8 mouse cellular contexts compared by ENCODE assay signal in the genomic region with DNA sequence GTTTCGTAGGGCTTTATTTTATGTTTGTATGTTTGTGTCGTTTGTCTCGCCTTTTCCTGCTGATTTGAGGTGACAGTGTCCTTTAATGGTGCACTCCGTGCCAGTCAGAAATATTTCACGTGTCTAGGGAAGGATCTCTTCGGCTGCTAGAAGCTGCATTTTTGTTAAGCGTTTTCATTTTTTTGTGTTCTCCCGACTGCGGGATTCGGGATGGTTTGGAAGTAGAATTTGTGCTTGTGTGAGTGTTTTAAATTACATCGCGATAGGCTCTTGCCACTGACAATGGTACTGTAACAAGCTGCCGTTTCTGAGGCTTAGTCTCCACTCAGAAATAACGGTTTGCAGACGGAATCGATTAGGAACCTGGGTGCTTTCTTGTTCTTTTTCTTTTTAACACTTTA. TPM values are rescaled to one million over a fixed set of nuclear protein-coding genes. Genes with fewer than 3 reads are reported as not detected.
DNase-seq lines count a peak whose midpoint lies in the region; ATAC-seq and TF ChIP-seq lines count a peak whose summit lies in the region.

No protein-coding gene starts in this region.

- H3K4me2 ChIP-seq in kidney, embryonic 14.5 days (replicated peaks; ENCODE audit: low read depth, low read length): peak overlapping the region; percentile 92
- H3K4me2 ChIP-seq in limb, embryonic 14.5 days (replicated peaks; ENCODE audit: low read depth, low read length, severe bottlenecking): peak overlapping the region; percentile 78

- H3K36me3 ChIP-seq in kidney, embryonic 14.5 days (ENCODE audit: control insufficient read depth, insufficient read depth, low read length): peaks cover 18% of the 10 kb centered on the region
- peaks cover 16% of the 10 kb centered on the region for H3K36me3 ChIP-seq in limb, embryonic 14.5 days (ENCODE audit: control insufficient read depth, insufficient read depth, low read length)
- peaks cover 2% of the 10 kb centered on the region; the same call in 1 of the 2 replicates for H3K36me3 ChIP-seq in splenic B cell, adult 2 months (ENCODE audit: control insufficient read depth, insufficient read depth, low read length, poor library complexity, severe bottlenecking)

- TF ChIP-seq POLR2A in limb, embryonic 14.5 days (IDR thresholded peaks at IDR 0.05; ENCODE audit: borderline replicate concordance, extremely low read depth, insufficient read depth, insufficient read length): no peak

- WGBS in kidney, embryonic 14.5 days: under 1% methylated on average over 16 of the region's 16 CpGs
- under 1% methylated on average over 16 of the region's 16 CpGs for whole genome bisulfite sequencing in limb, embryonic 14.5 days

- H3K4me3 ChIP-seq in kidney, embryonic 14.5 days (ENCODE audit: low read length): peak overlapping the region; percentile 93
- H3K4me3 ChIP-seq in limb, embryonic 14.5 days (replicated peaks; ENCODE audit: low read length): peak overlapping the region; percentile 61

- ATAC-seq in kidney, embryonic 14.5 days (ENCODE audit: low FRiP score, low TSS enrichment): no peak
- 0 out of 2 replicates have a peak, but pooled peaks have one; percentile 9 for ATAC-seq in erythroid progenitor cell, adult 5-6 weeks (replicated peaks; ENCODE audit: low FRiP score, poor library complexity, severe bottlenecking)
- ATAC-seq in limb, embryonic 14.5 days (ENCODE audit: low FRiP score, low read depth): no peak
- no peak for ATAC-seq in activated CD4-positive, CD25-positive, alpha-beta regulatory T cell, adult 4 months

- no peaks in the 10 kb centered on the region for H3K9me3 ChIP-seq in kidney, embryonic 14.5 days (ENCODE audit: control insufficient read depth, low read length)
- H3K9me3 ChIP-seq in limb, embryonic 14.5 days (ENCODE audit: control insufficient read depth, low read length): no peaks in the 10 kb centered on the region

- H3K9ac ChIP-seq in kidney, embryonic 14.5 days (ENCODE audit: low read depth, low read length): peak overlapping the region; percentile 66
- peak overlapping the region; percentile 60 for H3K9ac ChIP-seq in limb, embryonic 14.5 days (ENCODE audit: low read depth, low read length, severe bottlenecking)

- no peak for DNase-seq in kidney, postnatal 36 days
- peak; percentile 27 for DNase-seq in MN1 (ENCODE audit: low spot score)
- DNase-seq in limb, embryonic 14.5 days (ENCODE audit: low spot score): no peak
- peak; percentile 32 for DNase-seq in splenic B cell, adult 2 months (ENCODE audit: low read depth, low spot score)
- no peak for DNase-seq in right cerebral cortex, postnatal 36 days (ENCODE audit: low spot score in 2 of 2)

- peaks cover 18% of the 10 kb centered on the region; the same call in 1 of the 2 replicates for H3K4me1 ChIP-seq in kidney, embryonic 14.5 days (ENCODE audit: control insufficient read depth, insufficient read depth, low read length)
- H3K4me1 ChIP-seq in limb, embryonic 14.5 days (ENCODE audit: control insufficient read depth, insufficient read depth, low read length): peaks cover 22% of the 10 kb centered on the region

- H3K27me3 ChIP-seq in kidney, embryonic 14.5 days (ENCODE audit: control insufficient read depth, insufficient read depth, low read length): no peaks in the 10 kb centered on the region
- no peaks in the 10 kb centered on the region for H3K27me3 ChIP-seq in limb, embryonic 14.5 days (ENCODE audit: control insufficient read depth, insufficient read depth, low read length)
- H3K27me3 ChIP-seq in splenic B cell, adult 2 months (ENCODE audit: control insufficient read depth, insufficient read depth, low read length, poor library complexity, severe bottlenecking): no peaks in the 10 kb centered on the region; the same call in 1 of the 2 replicates

- H3K27ac ChIP-seq in kidney, embryonic 14.5 days (ENCODE audit: low read depth, low read length): peak overlapping the region; percentile 20; the same call in 1 of the 2 replicates
- no peak overlapping the region; the same call in 1 of the 2 replicates for H3K27ac ChIP-seq in limb, embryonic 14.5 days (replicated peaks; ENCODE audit: low read depth, low read length)

RNA-seq across cellular contexts. Expression of gene Rab30, which starts 0.9 kb away (rescaled TPM):
- polyA plus RNA-seq in kidney, embryonic 14.5 days (2014; fragmentation: Nextera tagmentation; extraction: Ambion mirVana): 6.6 and 7.9 TPM in 2 replicates
- total RNA-seq in erythroid progenitor cell, adult 5-6 weeks (2015; ENCODE audit: low replicate concordance): 23.9 and 52.3 TPM in 2 replicates
- 9.2 and 14.6 TPM in 2 replicates for total RNA-seq in erythroid progenitor cell, adult 5-6 weeks (2017; ENCODE audit: low replicate concordance)
- polyA plus RNA-seq in limb, embryonic 14.5 days (2012; rRNA removed): 9.5 and 12.6 TPM in 2 replicates
- polyA plus RNA-seq in limb, embryonic 14.5 days (2014; fragmentation: Nextera tagmentation; extraction: Ambion mirVana): 22.7 and 25.3 TPM in 2 replicates
- under 1 TPM in 1 of 2 experiments, not detected in 1; 0.65 TPM for polyA plus RNA-seq in activated CD4-positive, CD25-positive, alpha-beta regulatory T cell, adult 4 months (2017; shearing (Covaris generic))

Comparison
In these comparisons a context has a peak if more than half of its experiments do, and no peak if none do; other contexts are left out.
1. DNase-seq: peak in MN1 (single experiment) and splenic B cell, adult 2 months (single experiment); none in kidney, postnatal 36 days (0 of 2), limb, embryonic 14.5 days (single experiment) and right cerebral cortex, postnatal 36 days (0 of 2).